Mouse (Mus musculus) gastrocnemius, adult 2 months (tissue): ENCODE data around the gene Cryaa. TPM values are rescaled to one million over a fixed set of nuclear protein-coding genes. Genes with fewer than 3 reads are reported as not detected.

Source experiments
- DNase-seq: peaks from one replicate; pipeline ENCODE4 v3.0.0; 2022
- H3K27ac ChIP-seq: fragments of 200-600 bp; 2 replicates; pipeline ENCODE4 v1.8.1; 2022; ENCODE audit warnings: mild to moderate bottlenecking
- H3K4me3 ChIP-seq: fragments of 200-600 bp; 2 replicates; pipeline ENCODE4 v1.8.1; 2022; ENCODE audit warnings: mild to moderate bottlenecking, moderate library complexity
- CTCF ChIP-seq: fragments of 200-600 bp; IDR thresholded peaks from 2 replicates; pipeline ENCODE4 v1.8.1; 2022; ENCODE audit warnings: antibody characterized with exemption, mild to moderate bottlenecking, moderate library complexity
- intact Hi-C: fragments of 180-260 bp; cut with DNase I; formaldehyde crosslinking; loops from one replicate; pipeline ENCODE4 v1.15.1; 2025
- total RNA-seq, 2 experiments: library from RNA; stranded (reverse); gene quantifications; 2 replicates each; pipeline ENCODE4 v1.2.3; 2021

Cryaa gene
- total RNA-seq, 2 experiments from 2014 or later, result not detected

GRCm38 (mm10) chr17:31728968-31729501 lies 51.4 kb downstream of the Cryaa start:
- intact Hi-C loops, result no loop called here
- Histone ChIP-seq H3K27ac (no peak overlapping the region), H3K4me3 (no peak overlapping the region)
- TF ChIP-seq CTCF, result peak; percentile 20; the same call in 1 of the 2 replicates
- no peak for DNase-seq

GRCm38 (mm10) chr17:31731038-31731437 lies 53.4 kb downstream of the Cryaa start:
- intact Hi-C loops, result no loop called here
- peak overlapping the region; percentile 48; the same call in 1 of the 2 replicates for H3K27ac ChIP-seq
- H3K4me3 ChIP-seq, result no peak overlapping the region
- DNase-seq, result peak; percentile 73
- no peak for TF ChIP-seq CTCF

Other genes with a start within 250 kb of the Cryaa start
- gene Wdr4, start 157.8 kb upstream of the Cryaa start, total RNA-seq, result 1 to 10 TPM; 4.3 to 7.7 TPM
- gene Ndufv3, start 157.7 kb upstream of the Cryaa start, total RNA-seq, result 100 to 1,000 TPM; 451 to 524 TPM
- gene Pknox1, start 113.1 kb upstream of the Cryaa start, total RNA-seq, result 1 to 10 TPM; 7.0 to 7.1 TPM
- under 1 TPM; 0.82 to 0.95 TPM for gene Cbs, start 40.6 kb upstream of the Cryaa start, total RNA-seq
- gene U2af1, start 18.9 kb upstream of the Cryaa start, total RNA-seq, result 10 to 100 TPM; 67.8 to 68.3 TPM
- 10 to 100 TPM; 13.4 to 58.6 TPM for gene Sik1, start 178.0 kb downstream of the Cryaa start, total RNA-seq